ENCODE assay signal across 31 mouse cellular contexts in the genomic region with DNA sequence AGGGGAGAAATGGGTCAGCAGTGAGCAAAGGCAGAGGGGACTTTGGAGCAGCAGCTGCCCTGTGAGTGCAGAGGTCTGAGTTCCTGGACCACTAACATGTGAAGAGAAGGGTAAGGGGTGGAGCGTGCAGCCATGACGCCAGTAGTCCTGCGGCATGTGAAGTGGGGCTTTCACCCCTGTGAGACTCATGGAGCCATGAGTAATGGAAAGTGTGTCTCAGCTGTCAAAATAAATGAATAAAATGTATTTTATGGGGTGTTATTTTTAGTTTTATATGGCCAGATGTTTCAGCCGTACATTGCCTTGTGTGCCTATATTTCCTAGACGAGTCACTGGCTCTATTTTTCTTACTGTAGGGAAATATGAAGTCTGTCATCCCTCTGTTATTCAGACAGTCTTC.
DNase-seq lines count a peak whose midpoint lies in the region; ATAC-seq and TF ChIP-seq lines count a peak whose summit lies in the region.
"Had no signal": no experiment of that assay in that cellular context is flagged by ENCODE, and none has a peak within 500 bp of the region (broad histone marks: within the 10 kb centered on the region; RNA-seq: fewer than 3 reads in every experiment).

No protein-coding gene starts in this region.

- peak overlapping the region; percentile 45; the same call in 1 of the 2 replicates for H3K27ac ChIP-seq in kidney, embryonic 15.5 days
- peak overlapping the region; percentile 75 for H3K27ac ChIP-seq in embryonic fibroblast, embryonic 13.5 days (ENCODE audit: insufficient read depth, low read length)
- H3K27ac ChIP-seq in limb, embryonic 14.5 days (replicated peaks; ENCODE audit: low read depth, low read length), result peak overlapping the region; percentile 84
- H3K27ac ChIP-seq: hindbrain, embryonic 13.5 days; left cerebral cortex, adult 2 months; liver, embryonic 14.5 days; midbrain, embryonic 15.5 days; neural tube, embryonic 13.5 days had no signal

- no peaks in the 10 kb centered on the region for H3K36me3 ChIP-seq in kidney, embryonic 15.5 days
- no peaks in the 10 kb centered on the region for H3K36me3 ChIP-seq in limb, embryonic 14.5 days (ENCODE audit: control insufficient read depth, insufficient read depth, low read length)
- H3K36me3 ChIP-seq: heart, embryonic 12.5 days; hindbrain, embryonic 13.5 days; midbrain, embryonic 15.5 days; neural tube, embryonic 13.5 days had no signal

- intact Hi-C loops in left cerebral cortex, postnatal 14 days (cut with DNase I), result no loop called here

- no peak for DNase-seq in kidney, adult 8-10 months
- peak; percentile 74 for DNase-seq in NIH3T3 (ENCODE audit: low read depth)
- peak; percentile 70 for DNase-seq in limb, embryonic 14.5 days (ENCODE audit: low spot score)
- DNase-seq in layer of hippocampus, postnatal 10 days (ENCODE audit: low spot score in 2 of 2), result no peak
- DNase-seq in layer of hippocampus, postnatal 25 days (ENCODE audit: extremely low spot score in 1 of 2, low spot score in 1 of 2), result no peak
- no peak for DNase-seq in left cerebral cortex, postnatal 14 days (ENCODE audit: low spot score in 2 of 2)
- DNase-seq: adrenal gland, adult 2 months; cerebellum, adult 11 months; cerebellum, adult 9-11 months; gastrocnemius, postnatal 25 days; heart, adult 18-20 months; heart, postnatal 10 days; kidney, adult 2 months; kidney, postnatal 4 days; left cerebral cortex, postnatal 4 days; lung, embryonic 14.5 days; lung, postnatal 36 days; retina, postnatal 1 day; right cerebral cortex, postnatal 25 days had no signal

- no peak overlapping the region for H3K4me2 ChIP-seq in kidney, embryonic 15.5 days
- H3K4me2 ChIP-seq in limb, embryonic 14.5 days (replicated peaks; ENCODE audit: low read depth, low read length, severe bottlenecking), result peak overlapping the region; percentile 13
- H3K4me2 ChIP-seq: heart, embryonic 12.5 days; hindbrain, embryonic 13.5 days; lung, embryonic 14.5 days; midbrain, embryonic 15.5 days; neural tube, embryonic 13.5 days had no signal

- peaks cover 23% of the 10 kb centered on the region for H3K4me1 ChIP-seq in kidney, embryonic 15.5 days
- H3K4me1 ChIP-seq in embryonic fibroblast, embryonic 13.5 days (ENCODE audit: control insufficient read depth, insufficient read depth, low read length), result peaks cover 7% of the 10 kb centered on the region; the same call in 1 of the 2 replicates
- H3K4me1 ChIP-seq in limb, embryonic 14.5 days (ENCODE audit: control insufficient read depth, insufficient read depth, low read length), result peaks cover 33% of the 10 kb centered on the region
- H3K4me1 ChIP-seq: heart, embryonic 12.5 days; megakaryocyte, embryonic 14.5 days had no signal

- TF ChIP-seq POLR2A in embryonic fibroblast, embryonic 13.5 days (IDR thresholded peaks at IDR 0.05; ENCODE audit: low read depth, low read length), result no peak
- TF ChIP-seq POLR2A in limb, embryonic 14.5 days (IDR thresholded peaks at IDR 0.05; ENCODE audit: borderline replicate concordance, extremely low read depth, insufficient read depth, insufficient read length), result no peak

- H3K27me3 ChIP-seq in kidney, embryonic 15.5 days, result no peaks in the 10 kb centered on the region
- no peaks in the 10 kb centered on the region for H3K27me3 ChIP-seq in limb, embryonic 14.5 days (ENCODE audit: control insufficient read depth, insufficient read depth, low read length)
- H3K27me3 ChIP-seq: heart, embryonic 12.5 days; hindbrain, embryonic 13.5 days; megakaryocyte, embryonic 14.5 days; midbrain, embryonic 15.5 days; Patski had no signal

- no peak overlapping the region for H3K4me3 ChIP-seq in kidney, embryonic 15.5 days (replicated peaks)
- H3K4me3 ChIP-seq in embryonic fibroblast, embryonic 13.5 days (ENCODE audit: insufficient read depth, low read length), result no peak overlapping the region
- H3K4me3 ChIP-seq in limb, embryonic 14.5 days (replicated peaks; ENCODE audit: low read length), result no peak overlapping the region
- H3K4me3 ChIP-seq: heart, embryonic 12.5 days; hindbrain, embryonic 13.5 days; left cerebral cortex, adult 2 months; megakaryocyte, embryonic 14.5 days; midbrain, embryonic 15.5 days; neural tube, embryonic 13.5 days had no signal

- no peak for ATAC-seq in kidney, embryonic 15.5 days (replicated peaks; ENCODE audit: low FRiP score)
- peak; percentile 87 for ATAC-seq in limb, embryonic 14.5 days (ENCODE audit: low FRiP score, low read depth)
- ATAC-seq: CD4-positive, CD25-positive, alpha-beta regulatory T cell, adult 4 months; forebrain, embryonic 16.5 days; midbrain, embryonic 15.5 days; Patski had no signal

- WGBS in kidney, embryonic 15.5 days, result 63% methylated on average over 5 of the region's 5 CpGs
- 16% methylated on average over 5 of the region's 5 CpGs for WGBS in limb, embryonic 14.5 days

- 0 out of 2 replicates have a peak, but pooled peaks cover 2% of the 10 kb centered on the region for H3K9me3 ChIP-seq in kidney, embryonic 15.5 days (replicated peaks)
- no peaks in the 10 kb centered on the region for H3K9me3 ChIP-seq in limb, embryonic 14.5 days (ENCODE audit: control insufficient read depth, low read length)
- H3K9me3 ChIP-seq: midbrain, embryonic 15.5 days; neural tube, embryonic 13.5 days had no signal

- TF ChIP-seq CTCF in embryonic fibroblast, embryonic 13.5 days (IDR thresholded peaks at IDR 0.05; ENCODE audit: borderline replicate concordance, insufficient read depth, low read length), result no peak

- H3K9ac ChIP-seq in kidney, embryonic 15.5 days, result no peak overlapping the region
- H3K9ac ChIP-seq in limb, embryonic 14.5 days (ENCODE audit: low read depth, low read length, severe bottlenecking), result no peak overlapping the region
- H3K9ac ChIP-seq: heart, embryonic 12.5 days; hindbrain, embryonic 13.5 days; liver, embryonic 14.5 days; lung, embryonic 14.5 days; midbrain, embryonic 15.5 days; neural tube, embryonic 13.5 days had no signal

Comparison
In these comparisons a context has a peak if more than half of its experiments do, and no peak if none do; other contexts are left out.
1. DNase-seq: peak in NIH3T3 (single experiment) and limb, embryonic 14.5 days (single experiment); none in kidney, adult 8-10 months (0 of 2), layer of hippocampus, postnatal 10 days (0 of 2), layer of hippocampus, postnatal 25 days (0 of 2) and left cerebral cortex, postnatal 14 days (0 of 2).
2. Peak in every context shown above with its lines, with median percentiles within 50 percentile points of each other: H3K27ac ChIP-seq.